Mouse (Mus musculus) layer of hippocampus, adult 11-12 months (tissue): ENCODE results near the gene Lrrc74a.

Experiments used
- DNase-seq: peaks from one replicate; pipeline ENCODE4 v3.0.0; 2022; ENCODE audit warnings: low spot score

Gene Lrrc74a

DNA sequence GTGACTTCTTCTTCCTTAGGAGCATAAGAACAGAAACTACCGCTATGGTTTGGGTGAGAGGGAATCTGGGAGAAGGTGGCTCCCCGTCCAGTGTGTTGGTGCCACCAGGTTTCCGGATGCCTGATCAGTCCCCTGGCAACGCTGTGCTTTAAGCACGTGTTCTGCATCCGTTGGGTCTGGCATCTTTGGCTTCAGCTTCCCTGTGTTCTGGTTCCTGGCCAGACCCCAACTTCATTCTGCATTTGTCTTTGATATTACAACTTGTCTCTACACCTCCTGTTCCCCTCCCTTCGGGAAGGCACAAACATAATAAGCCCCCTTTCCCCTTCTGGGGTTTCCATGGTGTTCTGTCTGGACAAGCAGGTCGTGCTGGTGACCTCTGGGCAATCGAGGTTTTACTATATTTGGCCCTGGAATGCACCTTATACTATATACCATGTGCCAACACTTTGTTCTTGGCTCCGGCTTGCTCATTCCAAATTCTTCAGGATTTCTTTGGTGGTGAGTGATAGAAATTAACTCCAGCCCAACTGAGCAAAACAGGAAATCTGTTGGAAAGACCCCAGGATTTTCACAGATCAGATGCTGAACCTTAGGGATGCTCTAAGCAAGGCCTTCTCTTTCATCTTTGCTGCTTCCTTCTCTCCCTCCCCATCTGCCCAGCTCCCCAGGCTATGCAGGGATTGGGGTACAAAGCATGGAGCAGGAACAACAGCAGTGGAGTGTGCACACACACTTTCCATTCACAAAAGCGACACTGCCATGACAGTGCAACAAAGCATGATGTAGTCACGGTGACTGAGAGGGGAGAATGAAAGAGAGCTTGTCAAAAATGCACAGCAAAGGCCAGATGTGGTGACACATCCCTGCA is 52.2 kb downstream of the Lrrc74a start:
- DNase-seq: no peak

DNA sequence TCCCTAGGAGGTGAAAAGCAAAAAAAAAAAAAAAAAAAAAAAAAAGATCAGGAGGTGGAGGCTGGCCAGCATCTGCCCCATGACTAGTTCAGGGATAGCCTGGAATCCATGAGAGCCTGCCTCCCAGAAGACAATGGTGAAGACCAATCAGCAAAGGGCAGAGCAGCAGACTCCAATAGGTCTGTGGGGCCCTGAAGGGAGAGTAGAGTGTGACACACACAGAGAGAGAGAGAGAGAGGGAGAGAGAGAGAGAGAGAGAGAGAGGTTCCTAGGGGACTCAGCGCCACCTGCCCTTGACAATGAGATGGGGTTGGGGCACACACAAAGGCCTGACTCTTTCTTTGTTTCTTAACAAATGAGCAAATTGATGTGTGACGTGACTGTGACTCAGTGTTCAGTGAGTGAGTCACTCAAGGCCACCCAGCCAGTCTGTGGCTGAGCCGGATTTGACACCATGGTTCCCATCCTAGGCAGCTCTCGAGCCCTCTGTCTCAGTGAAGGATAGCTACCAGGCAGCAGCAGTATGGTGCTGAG is 52.9 kb downstream of the Lrrc74a start:
- no peak for DNase-seq

DNA sequence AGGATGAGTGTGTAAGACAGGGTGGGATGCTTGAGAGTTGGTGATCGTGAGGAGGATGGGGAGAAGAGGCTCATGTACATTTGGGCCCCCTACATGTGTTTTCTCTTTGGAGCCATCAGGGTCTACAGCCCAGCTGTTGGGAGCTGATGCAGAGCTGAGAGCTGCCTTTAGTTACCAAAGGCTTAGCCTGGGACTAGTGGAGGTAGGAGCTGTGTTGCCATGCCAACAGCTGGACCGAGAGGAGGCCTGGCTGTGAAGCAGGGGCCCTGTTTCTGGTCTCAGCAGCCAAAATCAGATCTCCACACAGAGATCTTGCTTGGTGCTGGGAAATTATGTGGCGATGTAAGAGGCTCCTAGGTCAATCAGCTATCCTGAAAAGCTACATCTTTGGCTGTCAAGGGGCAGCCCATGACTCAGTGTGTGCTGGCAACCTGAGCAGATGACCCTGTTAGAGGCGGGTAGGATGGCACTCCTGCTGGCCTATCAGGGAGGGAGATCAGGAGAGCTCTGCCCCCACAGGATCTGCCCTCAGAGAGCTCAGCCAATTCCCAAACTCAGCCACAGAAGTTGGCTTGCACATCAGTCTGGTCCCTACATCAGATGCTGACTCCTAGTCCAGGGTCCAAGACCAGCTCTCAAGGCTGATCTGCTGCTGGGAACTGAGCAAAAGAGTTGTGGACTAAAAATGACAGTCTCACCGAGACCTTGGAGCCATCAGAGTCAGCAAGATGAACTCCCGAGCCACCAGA is 56.1 kb downstream of the Lrrc74a start:
- no peak for DNase-seq

DNA sequence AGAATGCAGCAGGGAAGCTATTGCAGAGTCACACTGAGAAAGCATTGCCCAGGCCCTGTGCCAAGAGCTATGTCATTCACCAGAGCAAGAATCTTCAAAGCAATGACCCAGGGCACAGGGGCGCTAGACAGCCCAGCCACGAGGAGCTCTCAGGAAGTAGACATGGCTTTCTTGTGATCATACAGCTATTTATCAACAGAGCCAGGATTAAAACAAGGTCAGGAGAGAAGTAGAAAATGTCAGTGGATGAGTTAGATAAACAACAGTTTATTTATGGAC is 56.6 kb downstream of the Lrrc74a start:
- DNase-seq: no peak

DNA sequence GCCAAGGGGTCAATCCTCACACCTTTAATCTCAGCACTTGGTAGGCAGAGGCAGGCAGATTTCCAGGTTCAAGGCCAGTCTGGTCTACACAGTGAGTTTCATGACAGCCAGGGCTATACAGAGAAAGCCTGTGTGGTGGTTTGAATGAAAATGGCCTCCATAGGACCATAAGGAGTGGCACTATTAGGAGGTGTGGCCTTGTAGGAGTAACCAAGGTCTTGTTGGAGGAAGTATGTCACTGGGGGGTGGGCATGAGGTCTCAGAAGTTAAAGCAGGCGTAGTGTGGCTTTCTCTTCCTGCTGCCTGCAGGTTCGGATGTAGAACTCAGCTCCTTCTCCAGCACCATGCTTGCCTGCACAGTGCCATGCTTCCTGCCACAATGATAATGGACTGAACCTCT is 57.8 kb downstream of the Lrrc74a start:
- DNase-seq: no peak

DNA sequence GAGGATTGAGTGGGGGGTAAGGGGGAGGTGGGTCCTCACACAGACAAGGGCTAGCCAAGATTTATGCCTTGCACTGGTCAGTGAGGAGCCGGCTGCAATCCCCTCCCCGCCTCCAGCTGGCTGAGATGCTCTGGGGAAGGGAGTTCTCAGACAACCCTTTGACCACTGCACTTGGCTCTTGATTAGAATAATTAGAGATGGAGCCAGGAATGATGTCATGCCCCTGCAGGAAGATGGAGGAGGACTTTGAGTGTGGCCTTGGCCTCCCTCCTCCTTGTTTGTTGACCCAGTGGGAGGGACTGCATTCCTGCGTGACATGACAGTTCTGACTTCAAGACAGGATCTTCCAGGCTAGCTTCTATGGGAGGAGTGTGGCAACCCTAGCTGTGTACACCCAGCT is 59.7 kb downstream of the Lrrc74a start:
- DNase-seq: no peak

DNA sequence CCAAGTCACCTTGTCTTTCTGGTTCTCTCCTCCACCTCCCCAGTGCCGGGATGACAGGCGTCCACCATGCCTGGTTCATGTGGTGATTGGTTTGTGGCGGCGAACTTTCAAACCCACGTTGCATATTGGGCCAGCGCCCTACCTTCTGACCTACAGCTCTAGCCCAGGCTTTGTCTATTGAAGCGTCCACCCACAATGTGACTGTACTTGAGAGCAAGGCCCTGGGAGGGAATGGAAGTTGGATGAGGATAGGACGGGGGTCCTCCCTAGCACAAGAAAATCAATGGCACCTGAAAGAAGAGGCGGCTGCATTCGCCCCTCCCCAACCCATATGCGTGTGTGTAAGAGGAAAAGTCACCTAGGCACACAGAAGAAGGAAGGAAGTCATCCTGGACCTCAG is 60.2 kb downstream of the Lrrc74a start:
- DNase-seq: no peak

DNA sequence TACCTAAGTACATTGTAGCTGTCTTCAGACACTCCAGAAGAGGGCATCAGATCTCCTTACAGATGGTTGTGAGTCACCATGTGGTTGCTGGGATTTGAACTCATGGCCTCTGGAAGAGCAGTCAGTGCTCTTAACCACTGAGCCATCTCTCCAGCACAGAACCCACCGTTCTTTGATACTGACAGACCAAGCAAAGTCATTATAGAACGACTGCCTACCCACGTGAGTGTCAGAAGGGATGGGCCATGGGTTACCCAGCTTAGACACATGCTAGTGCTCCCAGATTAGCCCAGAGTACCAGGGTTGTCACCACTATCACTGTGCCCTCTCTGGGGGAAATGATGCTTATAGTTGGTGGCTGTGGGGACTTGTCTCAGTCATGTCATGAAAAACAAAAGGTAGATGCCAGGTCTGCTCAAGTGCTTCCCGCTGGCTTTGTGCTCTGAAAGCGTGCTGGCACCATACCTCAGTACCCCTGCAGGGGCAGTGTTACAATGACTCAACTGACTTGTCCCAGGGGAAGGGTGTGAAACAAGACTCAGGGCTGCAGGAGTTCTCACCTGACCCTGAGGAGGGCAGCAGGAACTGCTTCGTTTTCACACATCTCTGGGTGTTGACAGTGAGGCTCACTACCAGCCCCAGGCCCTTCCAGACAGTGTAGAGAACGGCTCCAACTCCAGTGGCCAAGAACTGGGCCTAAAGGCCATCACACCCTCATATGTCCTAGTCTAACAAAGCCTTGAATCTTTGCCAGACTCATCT is 61.1 kb downstream of the Lrrc74a start:
- no peak for DNase-seq

DNA sequence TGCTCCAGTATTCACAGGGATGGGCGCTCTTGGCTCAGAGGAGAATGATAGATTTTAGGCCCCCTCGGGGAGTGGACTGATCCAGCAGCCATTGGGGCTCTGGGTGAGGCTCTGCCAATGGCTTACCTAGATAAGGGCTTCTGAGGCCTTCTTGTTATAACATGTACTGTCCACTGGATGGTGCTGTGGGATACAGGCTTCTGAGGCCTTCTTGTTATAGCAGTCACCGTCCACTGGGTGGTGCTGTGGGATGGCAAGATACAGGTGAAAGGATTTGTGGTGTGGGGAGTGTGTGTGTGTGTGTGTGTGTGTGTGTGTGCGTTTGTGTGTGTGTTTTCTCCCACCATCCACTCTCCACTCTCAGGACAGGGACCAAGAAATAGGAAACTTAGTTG is 61.7 kb downstream of the Lrrc74a start:
- DNase-seq: peak; percentile 82

DNA sequence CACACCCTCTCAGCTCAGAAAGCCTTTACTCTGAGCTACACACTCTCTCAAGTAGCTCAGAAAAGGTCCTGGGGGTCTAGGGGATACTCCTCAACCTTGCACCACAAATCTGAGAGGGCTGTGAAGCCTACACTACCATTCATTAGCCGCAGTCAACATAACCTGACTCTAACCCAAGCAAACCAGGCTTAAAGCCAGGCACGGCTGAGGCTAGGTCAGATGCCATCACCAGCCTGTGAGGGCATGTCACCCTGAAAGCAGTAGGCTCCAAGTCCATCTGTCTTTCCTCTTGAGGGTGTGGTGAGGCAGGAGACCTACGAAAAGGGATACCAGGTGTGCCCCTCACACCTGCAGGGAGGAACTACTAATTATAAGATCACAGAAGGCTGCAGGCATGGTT is 62.2 kb downstream of the Lrrc74a start:
- no peak for DNase-seq

DNA sequence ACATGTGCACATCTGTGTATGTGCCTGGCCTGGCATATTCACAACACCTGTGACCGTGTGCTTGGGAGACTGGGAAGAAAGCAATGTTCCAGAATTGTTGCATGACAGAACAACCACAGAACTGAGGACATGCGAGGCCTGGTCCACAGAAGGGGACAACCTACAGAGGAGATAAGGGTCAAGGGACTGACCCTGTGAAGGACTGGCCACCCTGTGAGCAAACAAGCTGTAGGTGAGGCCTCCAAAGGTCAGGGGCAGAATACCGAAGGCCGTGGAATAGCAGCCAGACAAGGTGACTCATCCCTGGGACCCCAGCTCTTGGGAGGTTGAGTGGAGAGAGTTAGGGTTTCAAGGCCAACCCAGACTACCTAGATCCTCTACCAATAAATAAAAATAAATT is 63.6 kb downstream of the Lrrc74a start:
- DNase-seq: no peak

DNA sequence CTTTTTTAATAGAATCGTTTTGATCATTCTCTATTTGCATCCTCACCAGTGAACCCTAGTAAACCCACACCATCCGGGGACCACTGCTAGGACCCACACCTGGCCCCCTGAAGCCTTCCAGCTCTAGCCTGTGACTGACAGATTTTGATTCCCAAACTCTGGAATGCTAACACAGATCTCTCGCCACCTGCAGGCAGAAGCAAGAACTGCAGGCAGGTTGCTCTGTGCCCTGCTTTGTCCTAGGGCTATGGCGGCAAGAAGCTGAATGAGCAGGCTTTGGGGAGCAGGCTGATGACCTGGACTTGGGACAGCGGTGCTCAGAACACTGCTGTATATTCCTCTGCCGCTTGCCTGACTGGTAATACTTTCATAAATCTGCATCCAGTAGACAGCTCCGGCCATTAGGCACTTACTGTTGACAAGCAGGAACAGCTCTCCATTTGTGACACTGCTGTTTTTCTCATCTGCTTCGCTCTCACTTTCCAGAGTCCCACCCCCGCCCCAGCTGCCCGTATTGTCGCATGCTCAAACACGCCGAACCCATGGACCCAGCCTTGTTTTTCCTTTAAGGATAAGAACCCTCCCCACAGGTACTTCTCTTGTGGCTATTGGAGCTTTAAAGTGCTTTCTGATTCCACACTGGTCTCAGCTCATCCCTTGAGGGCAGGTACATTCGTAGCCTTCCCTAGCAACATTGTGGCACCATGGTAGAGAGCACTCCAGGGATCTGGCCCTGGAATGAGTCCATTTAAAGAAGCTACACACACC is 64.8 kb downstream of the Lrrc74a start:
- peak; percentile 94 for DNase-seq

DNA sequence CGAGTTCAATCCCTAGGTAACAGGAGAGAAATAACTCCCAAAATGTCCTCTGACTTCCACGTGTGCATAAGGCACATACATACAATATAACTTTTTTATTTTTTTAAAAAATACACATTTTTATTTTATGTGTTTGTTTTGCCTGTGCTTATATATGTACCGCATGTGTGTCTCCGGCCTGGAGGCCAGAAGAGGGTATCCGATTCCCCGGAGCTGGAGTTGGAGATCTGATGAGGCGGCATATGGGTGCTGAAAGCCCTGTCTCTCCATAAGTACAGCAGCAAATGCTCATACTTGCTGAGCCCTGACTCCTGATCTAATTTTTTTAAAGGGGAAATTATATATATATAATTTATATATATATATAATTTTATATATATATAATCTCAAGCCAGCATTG is 65.6 kb downstream of the Lrrc74a start:
- DNase-seq: no peak

DNA sequence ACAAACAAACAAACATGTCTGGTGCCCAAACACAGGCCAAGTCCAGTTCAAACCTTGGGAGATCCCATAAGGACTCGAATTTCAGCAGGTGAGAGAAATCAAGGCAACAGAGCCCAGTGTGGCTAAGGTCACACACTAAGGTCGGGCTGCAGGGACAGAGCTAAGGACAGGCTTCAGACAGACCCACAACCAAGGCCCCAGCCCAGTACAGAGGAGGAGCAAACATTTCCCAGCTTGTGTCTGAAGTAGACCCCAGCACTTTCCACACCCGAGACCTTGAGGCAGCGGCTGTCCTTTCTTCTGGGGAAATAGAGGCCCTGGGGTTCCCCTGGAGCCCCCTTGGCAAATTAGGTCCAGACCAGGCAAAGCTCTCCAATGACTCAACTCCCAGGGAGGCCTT is 66.2 kb downstream of the Lrrc74a start:
- no peak for DNase-seq

DNA sequence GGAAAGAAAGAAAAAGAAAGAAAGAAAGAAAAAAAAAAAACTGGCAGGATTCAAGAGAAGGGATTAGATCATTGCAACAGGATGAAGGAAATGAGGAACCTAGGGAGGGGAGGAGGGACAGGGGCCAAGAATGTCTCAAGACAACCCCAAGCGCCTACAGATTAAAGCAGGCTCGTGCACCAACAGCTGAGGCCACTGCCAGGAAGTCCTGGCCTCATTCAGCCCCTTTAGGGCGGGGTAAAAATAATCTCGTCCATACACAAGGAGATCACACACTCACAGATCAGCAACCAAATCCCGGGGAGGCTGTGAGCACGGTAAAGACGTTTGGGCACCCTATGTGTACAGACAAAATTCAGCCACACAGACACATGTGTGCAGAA is 66.6 kb downstream of the Lrrc74a start:
- DNase-seq: no peak

DNA sequence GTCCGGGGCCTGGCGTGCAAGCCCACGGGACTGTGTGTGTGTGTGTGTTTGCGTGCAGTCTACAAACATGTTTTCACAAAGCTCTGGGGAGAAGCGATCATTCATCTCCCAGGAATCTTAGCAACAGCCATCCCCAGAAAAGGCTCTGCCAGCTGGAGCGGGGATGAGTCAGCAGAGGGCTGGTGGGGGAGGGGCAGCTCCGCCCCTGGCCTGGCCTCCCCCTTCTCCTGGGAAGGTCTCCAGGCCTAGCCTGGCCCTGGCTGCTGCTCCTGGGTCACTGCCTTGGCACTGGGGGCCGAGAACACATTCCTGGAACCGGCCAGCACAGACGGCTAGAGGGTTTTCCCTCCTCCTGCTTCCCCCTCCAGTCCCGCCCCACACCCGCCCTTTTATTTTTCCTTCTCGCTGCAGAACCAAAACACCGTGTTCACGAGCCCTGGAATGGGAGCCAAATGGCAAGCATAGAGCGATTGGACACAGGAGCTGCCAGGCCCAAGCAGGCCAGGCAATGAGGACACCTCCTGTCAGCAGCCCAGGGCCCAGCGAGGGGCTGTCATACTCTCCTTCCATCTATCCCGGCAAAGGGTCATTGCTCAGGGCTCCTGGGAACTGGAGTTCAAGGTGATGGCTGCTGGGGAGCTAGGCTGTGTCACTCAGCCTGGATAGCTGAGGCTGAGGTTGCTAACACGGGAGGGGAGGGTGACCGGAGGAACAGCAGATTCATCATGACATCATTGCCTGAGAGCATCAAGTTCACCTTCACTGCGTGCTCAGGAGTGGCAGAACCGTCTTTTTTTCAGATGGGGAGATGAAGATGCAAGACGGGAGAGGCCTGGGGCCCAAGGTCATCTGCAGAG is 67.2 kb downstream of the Lrrc74a start:
- peak; percentile 96 for DNase-seq

DNA sequence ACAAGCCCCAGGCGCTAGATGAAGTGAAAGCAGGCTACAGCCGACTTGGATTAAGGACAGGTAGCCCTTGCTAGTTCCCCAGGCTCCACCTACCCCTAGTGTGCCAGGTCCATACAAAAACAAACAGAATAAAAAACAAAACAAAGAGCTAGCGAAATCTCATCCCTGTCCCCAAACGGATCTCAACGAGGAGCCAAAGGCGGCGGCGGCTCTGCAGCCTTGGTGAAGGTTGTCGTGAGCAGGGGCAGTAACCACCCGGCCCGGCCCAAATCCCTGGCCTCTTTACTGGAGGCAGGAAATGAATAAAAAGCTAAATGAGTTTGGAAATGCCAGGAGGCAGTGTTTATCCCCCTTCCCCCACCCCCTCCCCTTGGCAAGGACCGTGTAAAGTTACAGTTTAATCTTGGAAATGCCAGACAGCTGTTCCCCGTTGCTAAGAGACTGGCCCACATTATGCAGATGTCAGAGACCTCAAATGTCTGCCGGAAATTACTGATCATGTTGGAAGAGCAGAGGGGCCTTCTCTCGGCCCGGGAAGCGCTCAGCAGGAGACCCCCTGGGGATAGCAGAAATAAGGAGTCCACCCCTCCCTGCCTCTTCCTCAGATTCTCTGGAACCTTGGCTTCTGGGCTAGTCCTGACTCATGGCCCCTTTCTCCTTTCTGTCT is 68.0 kb downstream of the Lrrc74a start:
- no peak for DNase-seq

DNA sequence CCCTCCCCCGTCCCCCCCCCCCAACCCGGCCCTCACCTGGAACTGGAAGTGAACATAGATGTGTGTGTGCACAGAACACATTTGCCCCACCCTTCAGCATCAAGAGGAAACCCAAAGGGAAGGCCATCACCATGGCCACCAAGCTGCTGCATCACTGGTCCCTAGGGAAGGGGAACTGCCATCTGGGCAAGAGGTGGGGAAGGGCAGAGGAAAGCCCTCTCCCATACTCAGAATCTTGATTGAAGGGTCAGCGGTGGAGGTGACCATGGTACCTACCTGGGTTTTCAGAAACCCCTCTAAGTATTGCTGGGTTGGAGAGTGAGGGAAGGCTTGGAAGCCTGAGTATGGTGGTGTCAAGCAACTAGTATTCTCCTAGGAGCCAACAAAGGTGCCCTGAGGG is 68.7 kb downstream of the Lrrc74a start:
- no peak for DNase-seq

DNA sequence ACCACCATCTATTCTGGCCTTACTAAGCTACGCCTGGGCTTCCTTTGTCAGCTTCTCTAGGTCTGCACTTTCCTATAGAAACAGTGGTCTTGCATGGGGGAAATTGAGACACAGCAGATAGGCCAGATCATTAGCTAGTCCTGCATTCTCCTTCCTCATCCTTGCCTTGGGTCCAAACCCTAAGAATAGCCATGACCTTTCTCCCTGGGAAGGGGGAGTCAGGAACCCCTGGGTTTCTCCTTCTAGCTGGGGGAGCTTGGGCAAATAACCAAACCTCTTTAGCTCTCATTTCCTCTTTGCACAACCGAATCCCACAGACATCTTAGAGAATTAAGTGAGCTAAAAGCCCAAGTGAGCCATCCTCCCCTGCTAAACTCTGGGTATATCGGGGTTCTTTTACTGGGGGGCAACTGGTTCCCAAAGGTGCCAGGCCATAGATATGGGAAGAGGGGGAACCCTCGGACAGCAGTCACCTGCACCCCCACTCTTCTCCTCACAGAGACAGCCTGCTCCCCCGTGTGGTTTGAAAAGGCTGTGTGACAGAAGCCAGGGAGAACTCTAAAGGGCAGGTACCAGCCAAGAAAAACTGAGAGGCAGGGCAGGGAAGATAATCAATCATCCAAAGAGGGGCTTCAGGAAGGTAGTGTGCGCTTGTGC is 69.6 kb downstream of the Lrrc74a start:
- no peak for DNase-seq

DNA sequence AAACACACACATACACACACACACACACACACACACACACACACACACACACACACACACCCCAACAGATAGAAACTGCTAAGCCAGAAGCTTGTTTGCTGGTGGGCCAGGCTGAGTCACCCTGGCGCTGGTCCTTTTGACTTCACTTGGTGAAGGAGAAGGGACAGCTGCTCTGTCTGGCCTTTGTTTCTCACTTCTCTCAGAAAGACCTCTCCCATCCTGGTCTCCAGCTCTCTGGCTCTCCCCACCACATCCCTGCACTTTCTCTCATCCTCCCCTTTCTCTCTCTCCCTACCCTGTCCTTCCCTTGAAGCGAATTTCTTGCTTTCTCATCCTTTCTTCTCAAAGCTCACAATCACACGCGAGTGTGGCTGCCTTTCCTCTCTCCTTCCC is 70.1 kb downstream of the Lrrc74a start:
- DNase-seq: no peak
